Mouse (Mus musculus) kidney, embryonic 15.5 days (tissue): ENCODE measurements around the gene A430078G23Rik. TPM values are rescaled to one million over a fixed set of nuclear protein-coding genes. Genes with fewer than 3 reads are reported as not detected.
A peak's percentile ranks its signal among the peaks of the same experiment; 100 is the strongest.
"Not testable (repeated sequence)": the region's sequence is repeated elsewhere in the genome, so short reads cannot be mapped to it uniquely, and the experiment has no call there.

Experiments
- ATAC-seq: fragments of 200-750 bp; cut with Nextera tagmentation; replicated peaks from 2 replicates; pipeline ENCODE4 v1.8.0; 2017; ENCODE audit warnings: moderate TSS enrichment; ENCODE audit not compliant: low FRiP score
- H3K27ac ChIP-seq: fragments of 300-500 bp; sonication (generic); 2 replicates; pipeline ENCODE4 v1.5.1; 2015; ENCODE audit warnings: mild to moderate bottlenecking, inconsistent platforms
- H3K27me3 ChIP-seq: fragments of 300-500 bp; sonication (generic); 2 replicates; pipeline ENCODE4 v1.6.1; 2015; ENCODE audit warnings: inconsistent platforms
- H3K36me3 ChIP-seq: fragments of 300-500 bp; sonication (generic); 2 replicates; pipeline ENCODE4 v1.6.1; 2015; ENCODE audit warnings: inconsistent platforms
- H3K4me1 ChIP-seq: fragments of 300-500 bp; sonication (generic); 2 replicates; pipeline ENCODE4 v1.6.1; 2015; ENCODE audit warnings: inconsistent platforms
- H3K4me2 ChIP-seq: fragments of 300-500 bp; sonication (generic); 2 replicates; pipeline ENCODE4 v1.6.1; 2015; ENCODE audit warnings: moderate library complexity, mild to moderate bottlenecking, inconsistent platforms
- H3K4me3 ChIP-seq: fragments of 300-500 bp; sonication (generic); replicated peaks from 2 replicates; pipeline ENCODE4 v1.5.1; 2015; ENCODE audit warnings: mild to moderate bottlenecking, inconsistent platforms
- H3K9ac ChIP-seq: fragments of 300-500 bp; sonication (generic); 2 replicates; pipeline ENCODE4 v1.6.1; 2015; ENCODE audit warnings: mild to moderate bottlenecking, inconsistent platforms
- H3K9me3 ChIP-seq: fragments of 300-500 bp; sonication (generic); replicated peaks from 2 replicates; pipeline ENCODE4 v1.6.1; 2016; ENCODE audit warnings: inconsistent platforms
- WGBS: fragments of 180-500 bp; shearing (Covaris S2); methylation state at CpG from one replicate; pipeline ENCODE4 v1.1.7; 2015; ENCODE audit warnings: mixed read lengths; 5-methylcytosine and 5-hydroxymethylcytosine counted together
- polyA plus RNA-seq: library from polyadenylated mRNA; unstranded; fragments of >200 nt; fragmentation: Nextera tagmentation; extraction: Ambion mirVana; gene quantifications from 2 replicates; pipeline ENCODE4 v1.2.1, GENCODE M21; 2015

A430078G23Rik gene
- polyA plus RNA-seq, 1 experiment from 2014 or later: 0.12 TPM

DNA sequence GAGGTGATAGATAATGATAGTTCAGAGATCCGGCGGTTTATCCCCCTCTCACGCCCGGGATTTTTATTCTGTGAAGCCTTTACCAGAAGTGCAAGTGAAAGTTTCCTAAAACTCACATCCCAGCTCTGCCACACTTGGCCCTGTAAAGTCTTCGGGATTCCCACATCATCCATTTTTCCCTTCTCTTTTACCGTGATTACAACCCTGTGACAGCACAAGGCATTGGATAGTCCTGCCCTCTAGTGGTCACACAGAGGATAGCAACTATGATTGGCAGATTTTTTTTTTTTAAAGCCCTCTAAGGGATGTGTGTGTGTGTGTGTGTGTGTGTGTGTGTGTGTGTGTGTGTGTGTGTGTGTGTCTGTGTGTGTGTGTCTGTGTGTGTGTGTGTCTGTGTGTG is 22.6 kb upstream of the A430078G23Rik start:
- no peak overlapping the region for H3K4me2 ChIP-seq
- H3K9me3 ChIP-seq: no peaks in the 10 kb centered on the region
- H3K27me3 ChIP-seq: no peaks in the 10 kb centered on the region
- no peak overlapping the region for H3K4me3 ChIP-seq
- no peaks in the 10 kb centered on the region for H3K4me1 ChIP-seq
- H3K27ac ChIP-seq: no peak overlapping the region
- H3K9ac ChIP-seq: no peak overlapping the region
- H3K36me3 ChIP-seq: no peaks in the 10 kb centered on the region
- WGBS: 49% methylated on average over 6 of the region's 6 CpGs
- ATAC-seq: no peak

DNA sequence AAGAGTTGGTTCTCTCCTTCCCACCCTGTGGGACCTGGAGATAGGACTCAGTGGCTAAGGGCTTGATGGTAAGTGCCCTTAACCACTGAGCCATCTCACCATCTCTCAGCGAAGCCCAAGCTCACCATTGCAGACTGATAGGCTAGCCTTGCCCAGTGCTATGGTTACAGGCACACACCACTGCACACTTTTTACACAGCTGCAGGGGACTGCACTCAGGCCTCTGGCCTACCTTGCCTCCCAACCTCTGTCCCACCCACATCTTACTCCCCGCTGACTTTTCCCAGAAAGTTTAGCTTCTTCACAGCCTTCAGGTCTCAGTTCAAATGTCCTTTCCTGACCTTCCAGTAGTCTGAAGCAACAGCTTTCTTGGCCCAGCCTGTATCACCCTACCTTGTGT is 21.5 kb upstream of the A430078G23Rik start:
- Histone ChIP-seq H3K4me2 (no peak overlapping the region), H3K27me3 (no peaks in the 10 kb centered on the region), H3K4me1 (no peaks in the 10 kb centered on the region), H3K9ac (no peak overlapping the region), H3K9me3 (no peaks in the 10 kb centered on the region), H3K36me3 (no peaks in the 10 kb centered on the region), H3K27ac (no peak overlapping the region), H3K4me3 (no peak overlapping the region)
- no peak for ATAC-seq
- 70% methylated on average over 2 of the region's 2 CpGs for WGBS

DNA sequence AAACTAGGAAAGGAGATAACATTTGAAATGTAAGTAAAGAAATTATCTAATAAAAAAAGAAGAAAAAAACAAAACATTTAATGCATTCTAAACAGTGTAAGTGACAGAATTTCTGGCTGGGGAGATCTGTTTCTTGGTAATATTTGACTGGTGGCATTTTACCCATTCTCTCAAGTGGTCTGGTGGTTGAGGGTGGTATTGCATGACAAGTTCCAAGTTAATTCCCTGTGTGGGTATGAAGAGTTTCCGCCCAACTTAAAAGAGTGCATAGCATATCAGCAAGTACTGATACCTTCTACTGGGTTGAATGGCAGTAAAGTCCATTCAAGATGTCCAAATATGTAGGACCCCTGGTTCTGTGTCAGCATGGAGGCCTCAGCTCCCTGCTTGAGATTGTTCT is 17.3 kb upstream of the A430078G23Rik start:
- Histone ChIP-seq H3K27me3 (no peaks in the 10 kb centered on the region), H3K9ac (no peak overlapping the region), H3K36me3 (no peaks in the 10 kb centered on the region), H3K4me1 (no peaks in the 10 kb centered on the region), H3K4me2 (no peak overlapping the region), H3K9me3 (no peaks in the 10 kb centered on the region), H3K4me3 (no peak overlapping the region), H3K27ac (no peak overlapping the region)
- WGBS: 84% methylated on average over 1 of the region's 1 CpGs
- no peak for ATAC-seq

DNA sequence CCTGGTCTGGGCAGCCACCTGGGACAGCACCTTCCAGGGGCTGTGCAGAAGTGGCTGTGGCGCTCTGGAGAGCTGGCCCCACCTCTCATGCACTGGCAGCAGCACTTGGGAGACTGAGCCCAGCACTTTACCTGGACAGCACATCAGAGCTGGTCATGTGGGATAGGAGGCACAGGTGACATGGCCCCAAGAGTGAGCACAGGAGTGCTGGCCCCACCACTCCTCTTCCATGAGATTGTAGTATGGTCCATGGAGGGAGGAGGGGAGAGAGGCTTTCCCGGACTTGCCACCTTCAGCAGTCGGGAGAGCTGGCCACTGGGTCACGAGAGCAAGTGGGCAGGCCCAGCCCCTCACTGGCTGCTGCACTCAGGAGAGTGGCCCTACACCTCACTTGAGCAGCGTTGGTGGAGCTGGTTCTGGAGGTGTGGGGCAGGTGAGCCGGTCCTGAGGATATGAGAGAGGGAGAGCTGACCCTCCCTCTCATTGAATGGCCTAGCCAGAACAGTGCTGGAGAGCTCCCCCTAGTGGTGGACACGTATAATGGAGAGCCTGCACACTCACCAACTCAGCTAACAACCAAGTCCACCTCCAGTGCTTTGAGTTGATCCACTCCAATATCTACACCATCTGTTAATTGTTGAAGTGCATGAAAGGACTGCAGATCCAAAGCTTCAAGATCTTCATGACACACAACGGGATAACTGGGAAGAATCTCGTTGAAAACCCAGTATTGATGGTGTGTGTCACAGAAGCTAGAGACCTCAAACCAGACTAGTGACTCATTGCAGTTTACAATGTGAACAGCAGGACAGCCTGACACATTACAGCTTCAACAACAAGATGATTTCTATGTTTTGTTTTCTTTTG is 16.3 kb upstream of the A430078G23Rik start:
- no peak overlapping the region for H3K9ac ChIP-seq
- no peak overlapping the region for H3K4me2 ChIP-seq
- no peaks in the 10 kb centered on the region for H3K9me3 ChIP-seq
- no peaks in the 10 kb centered on the region for H3K4me1 ChIP-seq
- H3K4me3 ChIP-seq: no peak overlapping the region
- WGBS: 63% methylated on average over 9 of the region's 9 CpGs
- peak; percentile 49; the same call in 1 of the 2 replicates for ATAC-seq
- no peaks in the 10 kb centered on the region for H3K36me3 ChIP-seq
- no peaks in the 10 kb centered on the region for H3K27me3 ChIP-seq
- H3K27ac ChIP-seq: no peak overlapping the region

DNA sequence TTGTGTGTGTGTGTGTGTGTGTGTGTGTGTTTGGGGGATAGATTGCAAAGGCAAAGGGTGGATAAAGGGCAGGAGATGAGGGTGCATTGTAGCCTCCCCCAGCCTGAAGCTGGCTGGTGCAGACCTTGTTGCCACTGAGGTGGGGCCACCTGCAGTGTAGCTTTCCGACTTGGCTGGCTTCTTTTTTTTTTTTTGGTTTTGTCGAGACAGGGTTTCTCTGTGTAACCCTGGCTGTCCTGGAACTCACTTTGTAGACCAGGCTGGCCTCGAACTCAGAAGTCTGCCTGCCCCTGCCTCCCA is 15.7 kb upstream of the A430078G23Rik start:
- ATAC-seq, H3K9me3 ChIP-seq, H3K4me1 ChIP-seq, H3K27ac ChIP-seq, H3K4me3 ChIP-seq, H3K27me3 ChIP-seq, H3K36me3 ChIP-seq, H3K9ac ChIP-seq, H3K4me2 ChIP-seq: not testable (repeated sequence)
- WGBS: 92% methylated on average over 3 of the region's 3 CpGs

DNA sequence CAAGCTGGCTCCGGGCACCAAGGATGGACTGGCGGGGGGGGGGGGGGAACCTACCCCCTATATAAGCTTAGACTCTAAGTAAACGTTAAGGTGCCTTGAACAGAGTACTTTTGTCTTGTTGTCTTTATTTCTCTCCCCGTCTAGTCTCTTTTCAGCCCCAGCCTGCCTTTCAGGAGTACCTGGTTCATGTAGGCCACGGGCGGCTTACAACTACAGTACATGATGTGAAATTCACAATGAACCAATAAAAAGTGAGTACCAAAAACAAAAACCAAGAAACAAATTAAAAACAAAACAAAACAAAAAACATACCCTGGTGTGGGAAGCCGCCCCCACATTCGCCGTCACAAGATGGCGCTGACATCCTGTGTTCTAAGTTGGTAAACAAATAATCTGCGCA is 15.2 kb upstream of the A430078G23Rik start:
- 91% methylated on average over 11 of the region's 11 CpGs for WGBS

DNA sequence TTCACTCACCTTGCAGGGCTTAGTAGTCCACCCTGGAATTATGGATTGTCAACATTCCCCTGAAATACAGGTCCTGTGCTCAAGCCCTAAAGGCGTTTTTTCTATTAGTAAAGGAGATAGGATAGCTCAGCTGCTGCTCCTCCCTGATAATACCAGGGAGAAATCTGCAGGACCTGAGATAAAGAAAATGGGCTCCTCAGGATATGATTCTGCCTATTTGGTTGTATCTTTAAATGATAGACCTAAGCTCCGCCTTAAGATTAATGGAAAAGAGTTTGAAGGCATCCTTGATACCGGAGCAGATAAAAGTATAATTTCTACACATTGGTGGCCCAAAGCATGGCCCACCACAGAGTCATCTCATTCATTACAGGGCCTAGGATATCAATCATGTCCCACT is 12.5 kb upstream of the A430078G23Rik start:
- H3K9ac ChIP-seq, H3K36me3 ChIP-seq, H3K4me3 ChIP-seq, H3K4me2 ChIP-seq, H3K27ac ChIP-seq, ATAC-seq, H3K4me1 ChIP-seq, H3K27me3 ChIP-seq, H3K9me3 ChIP-seq: not testable (repeated sequence)
- WGBS: 100% methylated on average over 2 of the region's 3 CpGs

More for the DNA sequence above, 15.2 kb upstream of the A430078G23Rik start:
- no peak for ATAC-seq
- Histone ChIP-seq H3K9me3 (no peaks in the 10 kb centered on the region), H3K4me3 (no peak overlapping the region), H3K36me3 (no peaks in the 10 kb centered on the region), H3K27ac (no peak overlapping the region), H3K4me1 (no peaks in the 10 kb centered on the region), H3K4me2 (no peak overlapping the region), H3K27me3 (no peaks in the 10 kb centered on the region), H3K9ac (no peak overlapping the region)

DNA sequence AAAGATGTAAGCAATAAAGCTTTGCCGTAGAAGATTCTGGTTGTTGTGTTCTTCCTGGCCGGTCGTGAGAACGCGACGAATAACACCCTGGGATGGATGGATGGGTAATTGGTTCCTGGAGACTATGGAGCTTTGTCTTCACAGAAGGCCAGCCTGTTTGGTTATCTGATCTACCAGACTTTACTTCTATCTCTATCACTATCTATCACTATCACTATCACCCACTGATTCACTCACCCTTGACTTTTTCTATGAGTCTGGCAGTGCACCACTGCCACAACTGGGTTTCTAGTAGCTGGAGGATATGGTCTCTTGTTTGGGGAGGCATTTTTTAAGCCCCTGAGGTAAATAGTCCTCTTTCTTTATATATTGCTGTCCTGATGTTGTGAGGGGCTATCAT is 7.9 kb upstream of the A430078G23Rik start:
- no peak overlapping the region for H3K4me2 ChIP-seq
- no peaks in the 10 kb centered on the region for H3K36me3 ChIP-seq
- ATAC-seq: no peak
- no peaks in the 10 kb centered on the region for H3K9me3 ChIP-seq
- no peak overlapping the region for H3K9ac ChIP-seq
- H3K27me3 ChIP-seq: no peaks in the 10 kb centered on the region
- WGBS: 98% methylated on average over 6 of the region's 6 CpGs
- peaks cover 11% of the 10 kb centered on the region for H3K4me1 ChIP-seq
- no peak overlapping the region for H3K4me3 ChIP-seq
- no peak overlapping the region for H3K27ac ChIP-seq

DNA sequence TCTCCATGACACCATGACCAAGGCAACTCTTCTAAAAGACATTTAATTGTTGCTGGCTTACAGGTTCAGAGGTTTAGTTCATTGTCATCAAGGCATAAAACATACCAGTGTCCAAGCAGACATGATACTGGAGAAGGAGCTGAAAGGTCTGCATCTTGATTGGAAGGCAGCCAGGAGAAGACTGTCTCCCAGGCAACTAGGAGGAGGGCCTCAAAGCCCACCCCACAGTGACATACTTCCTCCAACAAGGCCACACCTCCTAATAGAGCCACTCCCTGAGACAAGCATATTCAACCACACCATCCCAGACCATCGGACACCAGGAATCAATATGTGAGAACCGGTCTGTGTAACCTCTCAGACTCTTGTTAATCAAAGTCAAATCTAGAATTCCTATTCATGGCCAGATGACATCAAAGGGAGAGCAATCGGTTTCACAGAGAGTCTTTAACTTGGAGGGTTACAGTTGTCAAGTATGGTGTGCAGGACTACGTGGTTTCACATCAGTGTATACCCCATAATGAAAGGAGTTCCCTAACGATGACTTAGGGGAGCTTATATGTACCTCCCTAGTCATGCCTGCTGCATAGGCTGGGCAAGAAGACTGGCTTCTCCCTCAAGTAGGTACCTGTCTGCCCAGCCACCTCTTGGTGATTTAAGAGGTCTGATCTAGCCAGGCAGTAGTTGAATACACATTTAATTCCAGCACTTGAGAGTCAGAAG is 6.4 kb upstream of the A430078G23Rik start:
- Histone ChIP-seq H3K27ac (no peak overlapping the region), H3K4me1 (peaks cover 19% of the 10 kb centered on the region), H3K9ac (no peak overlapping the region), H3K4me3 (no peak overlapping the region), H3K36me3 (no peaks in the 10 kb centered on the region), H3K27me3 (no peaks in the 10 kb centered on the region), H3K9me3 (no peaks in the 10 kb centered on the region), H3K4me2 (no peak overlapping the region)
- ATAC-seq: no peak
- 88% methylated on average over 5 of the region's 5 CpGs for WGBS

DNA sequence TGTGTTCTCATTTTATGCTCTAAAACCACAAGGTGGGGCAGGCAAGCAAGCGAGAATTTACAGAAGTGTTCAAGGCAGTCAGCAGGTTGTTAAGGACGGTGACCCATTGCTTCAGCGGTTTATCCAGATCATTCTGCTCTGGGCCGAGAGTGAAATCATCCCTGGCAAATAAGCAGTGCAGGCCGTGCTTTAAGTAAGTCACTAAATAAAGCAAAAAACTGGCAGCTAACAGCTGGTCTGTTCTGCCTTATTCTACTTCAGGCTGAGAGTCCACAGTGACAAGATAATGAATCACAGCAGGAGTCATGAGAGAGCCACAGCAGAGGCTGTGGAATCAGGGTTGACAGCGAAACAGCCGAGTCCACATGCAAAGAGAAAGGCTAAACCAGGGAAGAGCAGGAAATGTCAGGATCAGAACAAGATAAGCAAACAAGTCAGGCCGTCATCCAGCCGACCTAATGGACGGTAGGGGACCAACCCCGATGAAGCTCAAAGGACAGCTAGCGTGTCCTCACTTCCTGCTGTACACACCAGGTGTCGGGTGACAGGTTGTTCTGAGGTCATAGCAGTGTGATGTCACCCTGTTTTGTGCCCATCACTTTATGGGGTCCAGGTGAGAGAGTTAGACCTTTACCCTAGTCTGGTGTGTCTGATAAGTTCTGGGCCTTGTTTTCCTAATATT is 4.9 kb upstream of the A430078G23Rik start:
- Histone ChIP-seq H3K4me3 (no peak overlapping the region), H3K27ac (no peak overlapping the region), H3K27me3 (no peaks in the 10 kb centered on the region), H3K9ac (no peak overlapping the region), H3K9me3 (no peaks in the 10 kb centered on the region), H3K4me2 (no peak overlapping the region), H3K36me3 (no peaks in the 10 kb centered on the region), H3K4me1 (peaks cover 22% of the 10 kb centered on the region)
- peak; percentile 55; the same call in 1 of the 2 replicates for ATAC-seq
- 28% methylated on average over 13 of the region's 13 CpGs for WGBS

DNA sequence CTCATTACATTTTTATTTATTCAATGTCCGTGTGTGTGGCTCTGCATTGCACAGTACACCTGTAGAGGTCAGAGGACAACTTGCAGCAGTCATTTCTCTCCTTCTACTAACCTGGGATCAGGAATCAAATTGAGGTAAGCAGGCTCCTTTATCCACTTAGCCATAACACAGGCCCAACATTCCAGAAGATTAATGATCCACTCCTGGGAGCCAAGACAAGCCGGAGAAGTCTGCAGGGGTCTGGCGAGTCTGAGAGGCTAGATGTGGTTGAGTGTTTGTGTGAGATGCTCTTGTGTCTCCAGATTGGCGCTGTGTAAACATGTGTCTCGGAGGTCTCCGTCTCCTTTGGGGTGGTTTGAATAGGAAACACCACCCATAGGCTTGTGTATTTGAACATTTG is 2.5 kb upstream of the A430078G23Rik start:
- H3K27ac ChIP-seq: 0 out of 2 replicates have a peak overlapping the region, but pooled peaks have one; percentile 13
- 37% methylated on average over 6 of the region's 6 CpGs for WGBS
- no peak overlapping the region for H3K9ac ChIP-seq
- H3K4me3 ChIP-seq: no peak overlapping the region
- no peak overlapping the region for H3K4me2 ChIP-seq
- no peaks in the 10 kb centered on the region for H3K27me3 ChIP-seq
- H3K36me3 ChIP-seq: no peaks in the 10 kb centered on the region
- peak; percentile 66 for ATAC-seq
- H3K4me1 ChIP-seq: peaks cover 24% of the 10 kb centered on the region
- H3K9me3 ChIP-seq: no peaks in the 10 kb centered on the region

DNA sequence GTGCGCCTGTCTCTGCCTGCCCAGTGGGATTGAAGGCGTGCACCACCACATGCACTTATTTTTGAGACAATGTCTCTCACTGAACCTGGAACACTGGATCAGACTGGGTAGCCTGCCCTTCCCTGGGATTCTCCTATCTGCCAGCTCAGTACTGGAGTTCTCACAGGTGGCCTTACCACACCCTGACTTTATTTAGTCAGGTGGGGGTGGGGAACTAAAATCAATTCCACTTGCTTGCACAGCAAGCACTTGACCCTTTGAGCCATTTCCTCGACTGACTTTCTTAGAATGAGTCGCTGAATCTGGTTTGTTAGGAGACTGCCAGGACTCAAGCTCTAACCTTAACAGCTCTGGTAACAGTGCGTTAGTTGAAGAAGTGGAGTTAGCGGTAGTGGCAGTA is 500 bp upstream of the A430078G23Rik start:
- Histone ChIP-seq H3K4me1 (peaks cover 24% of the 10 kb centered on the region), H3K36me3 (no peaks in the 10 kb centered on the region), H3K9ac (no peak overlapping the region), H3K9me3 (no peaks in the 10 kb centered on the region), H3K4me2 (no peak overlapping the region), H3K27ac (no peak overlapping the region), H3K4me3 (no peak overlapping the region), H3K27me3 (no peaks in the 10 kb centered on the region)
- ATAC-seq: no peak
- WGBS: 81% methylated on average over 6 of the region's 6 CpGs
